Mouse (Mus musculus): Measurements from ENCODE around the gene Hes2.
A peak's percentile ranks its signal among the peaks of the same experiment; 100 is the strongest.

DNA sequence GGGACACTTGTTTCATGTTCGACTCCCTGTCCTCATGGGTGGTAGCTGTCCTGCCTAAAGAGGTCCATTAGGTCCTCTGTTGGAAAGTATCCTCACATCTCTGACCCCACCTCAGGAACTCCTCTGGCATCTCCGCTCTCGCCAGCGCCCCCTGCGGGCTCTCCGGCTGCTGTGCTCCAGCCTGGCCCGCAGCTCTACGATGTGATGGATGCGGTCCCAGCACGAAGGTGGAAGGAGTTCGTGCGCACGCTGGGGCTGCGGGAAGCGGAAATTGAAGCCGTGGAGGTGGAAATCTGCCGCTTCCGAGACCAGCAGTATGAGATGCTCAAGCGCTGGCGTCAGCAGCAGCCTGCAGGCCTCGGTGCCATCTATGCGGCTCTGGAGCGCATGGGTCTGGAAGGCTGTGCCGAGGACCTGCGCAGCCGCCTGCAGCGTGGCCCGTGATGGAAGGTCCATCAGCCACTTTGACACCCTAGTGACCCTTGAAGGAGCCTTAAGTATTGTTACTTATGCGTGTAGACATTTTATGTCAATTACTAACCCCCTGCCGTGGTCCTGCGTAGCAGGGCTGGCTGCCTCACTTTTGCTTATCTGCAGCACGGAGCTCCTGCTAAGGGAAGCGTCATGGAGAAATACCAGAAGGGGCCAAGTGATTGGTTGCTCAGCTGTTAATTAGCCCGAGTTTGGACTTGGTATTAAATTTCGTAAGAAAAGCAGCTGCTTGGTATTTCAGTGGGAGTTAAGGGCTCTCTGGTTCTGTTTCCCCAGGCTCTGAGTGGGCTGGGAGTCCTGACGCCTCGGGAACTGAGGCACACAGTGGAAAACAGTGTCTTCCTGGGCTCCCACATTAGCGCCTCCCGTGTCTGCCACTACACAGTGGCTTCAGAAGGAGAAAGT lies 39.0 kb upstream of the Hes2 start:
- TF ChIP-seq CTCF (IDR thresholded peaks at IDR 0.05; ENCODE audit: control insufficient read depth, insufficient read depth, low read length) (peak; percentile 28; the same call in 1 of the 2 replicates), POLR2A (IDR thresholded peaks at IDR 0.05; ENCODE audit: borderline replicate concordance, control insufficient read depth, low read depth, low read length) (no peak)

All from bone marrow, adult 2 months (tissue).